Mouse (Mus musculus) neural tube, postnatal 0 days (tissue): ENCODE data around the gene Rps15. TPM values are rescaled to one million over a fixed set of nuclear protein-coding genes. Genes with fewer than 3 reads are reported as not detected.

Source experiments
- microRNA-seq: library from miRNA; unstranded; fragments of <30 nt; microRNA quantifications from one replicate; pipeline ENCODE4, GENCODE M21; 2016
- polyA plus RNA-seq: library from polyadenylated mRNA; unstranded; fragments of >200 nt; fragmentation: Nextera tagmentation; extraction: Ambion mirVana; gene quantifications from 2 replicates; pipeline ENCODE4 v1.2.1, GENCODE M21; 2015

The Rps15 gene
- polyA plus RNA-seq = 656 and 679 TPM in 2 replicates

DNA sequence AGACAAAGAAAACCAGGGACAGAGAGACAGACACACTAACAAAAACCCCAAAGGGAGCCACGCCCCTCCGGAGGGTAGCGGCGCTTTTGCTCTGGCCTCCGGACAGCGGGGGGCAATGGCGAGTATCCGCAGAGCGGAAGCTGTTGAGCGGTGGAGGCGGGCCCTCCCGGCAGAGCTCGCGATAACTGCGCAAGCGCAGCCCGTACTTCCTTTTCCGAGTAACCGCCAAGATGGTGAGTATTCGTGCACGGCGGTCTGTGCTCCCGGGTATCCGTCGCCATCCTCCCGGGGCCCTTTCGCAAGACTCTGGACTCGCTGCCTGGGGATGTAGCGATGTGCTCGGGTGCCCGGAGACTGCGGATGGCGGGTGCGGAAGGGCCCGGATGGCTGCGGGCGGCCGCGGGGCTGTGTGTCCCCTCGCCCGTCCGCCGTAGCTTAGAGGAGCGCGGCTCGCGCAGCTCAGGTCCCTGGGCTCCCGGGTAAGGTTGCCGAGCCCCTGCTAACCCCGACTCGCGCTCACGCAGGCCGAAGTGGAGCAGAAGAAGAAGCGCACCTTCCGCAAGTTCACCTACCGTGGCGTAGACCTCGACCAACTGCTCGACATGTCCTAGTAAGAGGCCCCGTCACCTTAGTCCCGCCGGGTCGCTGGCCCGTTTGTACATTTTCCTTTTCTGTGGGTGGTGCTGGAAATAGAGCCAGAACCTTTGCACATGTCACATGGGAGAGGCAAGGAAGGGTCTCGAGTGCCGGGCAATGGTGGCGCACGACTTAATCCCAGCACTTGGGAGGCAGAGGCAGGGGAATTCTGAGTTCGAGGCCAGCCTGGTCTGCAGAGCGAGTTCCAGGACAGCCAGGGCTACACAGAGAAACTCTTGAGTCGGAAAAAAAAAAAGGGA lies at the start of gene Rps15:
Rps15 (plus strand) TSS at position 203 of the 896 bp plus-strand sequence.

GRCm38 (mm10) chr10:80248971-80249640 lies 43.1 kb upstream of the Rps15 start, which contains the start of gene Ndufs7:
Gene Ndufs7 (plus strand): TSS chr10:80249121.

DNA sequence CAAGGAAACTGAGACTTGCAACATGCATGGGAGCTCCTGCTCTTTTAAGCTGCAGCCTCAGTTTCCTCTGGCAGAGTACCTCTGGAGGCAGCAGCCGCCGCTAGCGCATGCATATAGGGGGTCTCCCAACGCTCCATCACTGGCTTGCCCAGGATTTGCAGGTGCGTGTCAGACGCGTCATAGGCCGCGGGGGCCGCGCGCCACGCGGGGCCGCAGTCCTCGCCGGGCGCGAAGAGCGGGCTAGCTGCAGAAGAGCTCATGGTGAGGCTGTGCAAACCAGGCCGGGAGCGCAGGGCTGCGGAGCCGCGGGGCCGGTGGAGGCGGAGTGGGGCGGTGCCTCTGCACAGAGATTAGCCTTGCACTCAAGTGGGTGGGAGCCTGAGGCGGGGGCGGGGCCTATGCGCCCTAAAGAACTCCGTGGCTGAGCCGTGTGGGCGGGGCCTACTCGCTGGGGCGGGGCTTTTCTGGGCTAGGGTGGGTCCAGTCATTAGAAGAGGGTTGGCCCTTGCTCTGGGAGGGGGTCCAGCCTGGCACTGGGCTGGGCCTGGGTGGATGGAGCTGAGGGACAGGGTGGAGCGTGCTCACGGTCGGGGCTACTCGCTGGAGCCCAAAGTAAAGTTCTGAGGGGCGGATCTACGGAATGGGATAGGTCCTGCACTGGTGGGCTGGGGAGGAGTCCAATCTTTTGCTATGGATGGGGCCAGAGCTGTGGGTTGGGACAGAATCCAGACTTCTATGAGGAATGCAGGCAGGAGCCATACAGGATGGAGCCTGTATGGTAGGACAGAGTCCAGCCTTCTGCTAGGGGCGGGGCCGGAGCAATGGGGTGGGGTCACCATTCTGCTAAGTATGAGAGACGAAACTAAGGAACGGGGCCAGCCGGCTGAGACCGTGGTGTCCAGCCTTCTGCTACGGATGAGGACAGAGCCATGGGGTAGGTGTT lies 31.3 kb upstream of the Rps15 start, which contains the start of the genes Gamt and Dazap1:
Gamt (minus strand) TSS at position 371 of the 943 bp plus-strand sequence.
Dazap1 (plus strand) TSS at position 845 of the 943 bp plus-strand sequence.

GRCm38 (mm10) chr10:80295618-80296425 lies 3.6 kb downstream of the Rps15 start, which contains the start of gene Apc2:
Gene Apc2 (plus strand): TSS chr10:80295977.

DNA sequence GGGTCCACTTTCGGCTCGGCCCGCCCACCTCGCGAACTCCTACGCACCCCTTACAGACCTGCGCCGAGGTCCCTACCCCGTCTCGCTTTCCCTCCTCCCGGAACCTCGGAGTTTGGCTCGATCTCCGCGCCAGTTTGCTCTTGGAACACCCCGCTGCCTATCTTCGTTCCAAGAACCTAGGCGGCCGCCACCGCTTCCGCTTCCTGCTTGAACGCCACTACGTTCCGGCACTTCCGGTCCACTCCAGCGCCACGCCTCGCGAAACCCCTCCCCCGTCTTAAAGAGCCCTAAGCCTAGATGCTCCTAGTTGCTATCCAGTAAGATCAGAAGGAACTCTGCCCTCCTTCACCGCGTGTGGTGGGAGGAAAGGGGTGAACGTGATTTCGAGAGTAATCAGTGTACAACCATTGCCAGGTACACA lies 28.1 kb downstream of the Rps15 start, which contains the start of gene 2310011J03Rik:
2310011J03Rik (minus strand) TSS at position 198 of the 421 bp plus-strand sequence.

GRCm38 (mm10) chr10:80329273-80330081 lies 37.2 kb downstream of the Rps15 start, which contains the start of the genes Pcsk4 and Reep6:
Gene Pcsk4 (minus strand): TSS chr10:80329498.
Gene Reep6 (plus strand): TSS chr10:80329953.

Small RNA genes within 50 kb of the gene (microRNA-seq; reads per million reads assigned to microRNA genes)
- gene Mir6911 = 0.87 reads per million

Other genes with a start within 250 kb of the Rps15 start
- gene Gpx4, start 245.3 kb upstream of the Rps15 start, polyA plus RNA-seq = 738 and 765 TPM in 2 replicates
- 8.5 and 9.0 TPM in 2 replicates for gene Sbno2, start 186.9 kb upstream of the Rps15 start, polyA plus RNA-seq
- gene Stk11, start 176.7 kb upstream of the Rps15 start, polyA plus RNA-seq = 14.6 and 18.3 TPM in 2 replicates
- 803 and 819 TPM in 2 replicates for gene Atp5d, start 153.8 kb upstream of the Rps15 start, polyA plus RNA-seq
- gene Cbarp, start 151.6 kb upstream of the Rps15 start, polyA plus RNA-seq = 110 and 138 TPM in 2 replicates
- 16.4 and 21.8 TPM in 2 replicates for gene Midn, start 144.2 kb upstream of the Rps15 start, polyA plus RNA-seq
- gene Cirbp, start 126.5 kb upstream of the Rps15 start, polyA plus RNA-seq = 566 and 579 TPM in 2 replicates
- gene 1600002K03Rik, start 119.5 kb upstream of the Rps15 start, polyA plus RNA-seq = 6.4 and 8.1 TPM in 2 replicates
- gene Efna2, start 113.0 kb upstream of the Rps15 start, polyA plus RNA-seq = 28.7 and 30.4 TPM in 2 replicates
- 37.7 and 42.6 TPM in 2 replicates for gene Mum1, start 66.0 kb upstream of the Rps15 start, polyA plus RNA-seq
- gene Ndufs7, start 43.3 kb upstream of the Rps15 start, polyA plus RNA-seq = 488 and 508 TPM in 2 replicates
- 28.8 and 33.0 TPM in 2 replicates for gene Gamt, start 31.4 kb upstream of the Rps15 start, polyA plus RNA-seq
- 32.5 and 35.2 TPM in 2 replicates for gene Dazap1, start 31.0 kb upstream of the Rps15 start, polyA plus RNA-seq
- gene Apc2, start 3.5 kb downstream of the Rps15 start, polyA plus RNA-seq = 70.9 and 88.2 TPM in 2 replicates
- 37.1 and 37.5 TPM in 2 replicates for gene 2310011J03Rik, start 28.1 kb downstream of the Rps15 start, polyA plus RNA-seq
- gene Pcsk4, start 37.0 kb downstream of the Rps15 start, polyA plus RNA-seq = 11.0 and 13.5 TPM in 2 replicates
- gene Reep6, start 37.5 kb downstream of the Rps15 start, polyA plus RNA-seq = 5.6 and 5.7 TPM in 2 replicates
- 3.5 and 4.6 TPM in 2 replicates for gene Adamtsl5, start 56.0 kb downstream of the Rps15 start, polyA plus RNA-seq
- gene Plk5, start 64.0 kb downstream of the Rps15 start, polyA plus RNA-seq = 8.5 and 8.6 TPM in 2 replicates
- 13.1 and 15.0 TPM in 2 replicates for gene Mex3d, start 95.2 kb downstream of the Rps15 start, polyA plus RNA-seq
- gene Mbd3, start 107.1 kb downstream of the Rps15 start, polyA plus RNA-seq = 161 and 183 TPM in 2 replicates
- 1,108 and 1,127 TPM in 2 replicates for gene Uqcr11, start 114.4 kb downstream of the Rps15 start, polyA plus RNA-seq
- 28.8 and 32.2 TPM in 2 replicates for gene Tcf3, start 141.2 kb downstream of the Rps15 start, polyA plus RNA-seq
- 0.34 and 0.56 TPM in 2 replicates for gene Onecut3, start 202.4 kb downstream of the Rps15 start, polyA plus RNA-seq
- gene Atp8b3, start 246.7 kb downstream of the Rps15 start, polyA plus RNA-seq = 0.65 and 1.3 TPM in 2 replicates